Mouse (Mus musculus) kidney, embryonic 15.5 days (tissue): ENCODE data around the gene Atp9a. TPM values are rescaled to one million over a fixed set of nuclear protein-coding genes. Genes with fewer than 3 reads are reported as not detected.
"Not testable (repeated sequence)": the region's sequence is repeated elsewhere in the genome, so short reads cannot be mapped to it uniquely, and the experiment has no call there.

Experiments
- ATAC-seq: fragments of 200-750 bp; cut with Nextera tagmentation; replicated peaks from 2 replicates; pipeline ENCODE4 v1.8.0; 2017; ENCODE audit warnings: moderate TSS enrichment; ENCODE audit not compliant: low FRiP score
- H3K27ac ChIP-seq: fragments of 300-500 bp; sonication (generic); 2 replicates; pipeline ENCODE4 v1.5.1; 2015; ENCODE audit warnings: mild to moderate bottlenecking, inconsistent platforms
- H3K27me3 ChIP-seq: fragments of 300-500 bp; sonication (generic); 2 replicates; pipeline ENCODE4 v1.6.1; 2015; ENCODE audit warnings: inconsistent platforms
- H3K36me3 ChIP-seq: fragments of 300-500 bp; sonication (generic); 2 replicates; pipeline ENCODE4 v1.6.1; 2015; ENCODE audit warnings: inconsistent platforms
- H3K4me1 ChIP-seq: fragments of 300-500 bp; sonication (generic); 2 replicates; pipeline ENCODE4 v1.6.1; 2015; ENCODE audit warnings: inconsistent platforms
- H3K4me2 ChIP-seq: fragments of 300-500 bp; sonication (generic); 2 replicates; pipeline ENCODE4 v1.6.1; 2015; ENCODE audit warnings: moderate library complexity, mild to moderate bottlenecking, inconsistent platforms
- H3K4me3 ChIP-seq: fragments of 300-500 bp; sonication (generic); replicated peaks from 2 replicates; pipeline ENCODE4 v1.5.1; 2015; ENCODE audit warnings: mild to moderate bottlenecking, inconsistent platforms
- H3K9ac ChIP-seq: fragments of 300-500 bp; sonication (generic); 2 replicates; pipeline ENCODE4 v1.6.1; 2015; ENCODE audit warnings: mild to moderate bottlenecking, inconsistent platforms
- H3K9me3 ChIP-seq: fragments of 300-500 bp; sonication (generic); replicated peaks from 2 replicates; pipeline ENCODE4 v1.6.1; 2016; ENCODE audit warnings: inconsistent platforms
- WGBS: fragments of 180-500 bp; shearing (Covaris S2); methylation state at CpG from one replicate; pipeline ENCODE4 v1.1.7; 2015; ENCODE audit warnings: mixed read lengths; 5-methylcytosine and 5-hydroxymethylcytosine counted together
- polyA plus RNA-seq: library from polyadenylated mRNA; unstranded; fragments of >200 nt; fragmentation: Nextera tagmentation; extraction: Ambion mirVana; gene quantifications from 2 replicates; pipeline ENCODE4 v1.2.1, GENCODE M21; 2015

Gene Atp9a
- polyA plus RNA-seq, 1 experiment from 2014 or later, result 10.7 TPM

GRCm38 (mm10) chr2:168765065-168765681 lies 23.0 kb upstream of the Atp9a start:
- 1% methylated on average over 32 of the region's 32 CpGs for WGBS
- H3K4me2 ChIP-seq, result peak overlapping the region; percentile 86
- peak; percentile 49; the same call in 1 of the 2 replicates for ATAC-seq
- no peak overlapping the region for H3K27ac ChIP-seq
- no peak overlapping the region for H3K9ac ChIP-seq
- peak overlapping the region; percentile 47 for H3K4me3 ChIP-seq
- H3K36me3 ChIP-seq, result no peaks in the 10 kb centered on the region
- peaks cover 94% of the 10 kb centered on the region for H3K27me3 ChIP-seq
- peaks cover 35% of the 10 kb centered on the region for H3K4me1 ChIP-seq
- no peaks in the 10 kb centered on the region for H3K9me3 ChIP-seq

DNA sequence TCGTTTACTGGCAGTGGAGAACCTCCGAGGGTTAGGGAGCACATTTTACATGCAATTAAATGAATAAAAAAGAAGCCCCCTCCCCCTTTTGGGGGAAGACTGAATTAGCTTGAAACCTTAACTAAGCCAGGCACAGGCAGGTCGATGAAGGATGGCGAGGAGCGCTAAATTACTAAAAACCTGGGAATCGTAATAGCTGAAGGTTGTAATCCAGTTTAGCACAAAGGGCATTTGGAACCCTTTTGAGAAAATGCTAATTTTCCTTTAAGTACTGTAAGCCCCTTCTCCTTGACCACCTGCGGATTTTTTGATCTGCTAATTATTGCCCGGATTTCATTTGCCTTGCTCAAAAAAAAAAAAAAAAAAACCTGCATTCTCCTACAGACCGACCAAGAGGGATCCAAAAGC lies 22.3 kb upstream of the Atp9a start:
- no peak overlapping the region for H3K4me2 ChIP-seq
- H3K9me3 ChIP-seq, result no peaks in the 10 kb centered on the region
- H3K36me3 ChIP-seq, result no peaks in the 10 kb centered on the region
- H3K4me1 ChIP-seq, result peaks cover 35% of the 10 kb centered on the region
- H3K9ac ChIP-seq, result no peak overlapping the region
- H3K4me3 ChIP-seq, result no peak overlapping the region
- ATAC-seq, result no peak
- peaks cover 87% of the 10 kb centered on the region for H3K27me3 ChIP-seq
- H3K27ac ChIP-seq, result no peak overlapping the region
- WGBS, result 15% methylated on average over 9 of the region's 9 CpGs

DNA sequence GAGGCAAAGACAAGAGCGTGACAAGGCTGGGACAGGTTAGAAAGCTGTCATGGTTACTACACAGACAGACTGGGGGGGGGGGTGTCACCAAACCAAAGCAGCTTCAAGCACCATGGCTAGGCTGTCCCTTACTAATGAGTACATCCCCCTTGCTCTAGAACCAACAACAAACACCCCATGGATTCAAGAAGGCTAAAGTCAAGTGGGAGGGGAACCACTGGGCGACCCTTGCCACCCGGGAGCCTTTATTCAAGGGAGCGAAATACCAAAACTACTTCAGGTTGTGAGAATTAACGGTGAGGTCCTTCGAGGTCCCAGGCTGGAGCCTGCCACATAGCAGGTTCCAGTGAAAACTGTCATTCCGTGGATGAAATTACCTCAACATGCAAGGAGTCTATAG lies 21.6 kb upstream of the Atp9a start:
- Histone ChIP-seq H3K4me2 (no peak overlapping the region), H3K27me3 (peaks cover 80% of the 10 kb centered on the region), H3K9me3 (no peaks in the 10 kb centered on the region), H3K9ac (no peak overlapping the region), H3K27ac (no peak overlapping the region), H3K4me1 (peaks cover 35% of the 10 kb centered on the region), H3K36me3 (no peaks in the 10 kb centered on the region), H3K4me3 (no peak overlapping the region)
- whole genome bisulfite sequencing, result 12% methylated on average over 7 of the region's 7 CpGs
- ATAC-seq, result no peak

GRCm38 (mm10) chr2:168762411-168762815 lies 20.2 kb upstream of the Atp9a start:
- WGBS, result 2% methylated on average over 12 of the region's 12 CpGs

DNA sequence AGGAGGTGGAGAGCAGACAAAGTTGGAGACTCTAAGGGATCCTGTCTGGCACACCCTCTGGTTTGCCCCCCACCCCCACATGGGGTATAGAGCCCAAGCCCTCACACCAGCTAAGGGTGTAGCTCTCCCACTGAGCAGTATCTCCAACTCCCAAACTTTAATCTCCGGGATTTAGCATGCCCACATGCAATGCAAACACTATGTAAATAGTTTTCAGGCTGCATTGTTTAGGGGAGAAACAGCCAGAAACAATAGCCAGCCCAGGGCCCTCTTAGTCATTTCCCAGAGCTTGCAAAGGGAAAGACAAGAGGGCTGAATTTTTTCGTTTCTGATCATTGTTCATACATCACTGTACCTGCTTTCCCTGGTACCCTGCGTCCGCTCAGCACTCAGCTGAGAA lies 19.7 kb upstream of the Atp9a start:
- Histone ChIP-seq H3K27ac (no peak overlapping the region), H3K4me3 (no peak overlapping the region), H3K36me3 (no peaks in the 10 kb centered on the region), H3K4me2 (0 out of 2 replicates have a peak overlapping the region, but pooled peaks have one; percentile 5), H3K9ac (no peak overlapping the region), H3K9me3 (no peaks in the 10 kb centered on the region), H3K27me3 (peaks cover 62% of the 10 kb centered on the region), H3K4me1 (peaks cover 29% of the 10 kb centered on the region)
- no peak for ATAC-seq
- 18% methylated on average over 4 of the region's 4 CpGs for WGBS

More at GRCm38 (mm10) chr2:168762411-168762815, 20.2 kb upstream of the Atp9a start:
- H3K9me3 ChIP-seq, result no peaks in the 10 kb centered on the region
- H3K4me3 ChIP-seq, result no peak overlapping the region
- H3K4me1 ChIP-seq, result peaks cover 33% of the 10 kb centered on the region
- no peak overlapping the region for H3K9ac ChIP-seq
- no peak for ATAC-seq
- H3K27me3 ChIP-seq, result peaks cover 67% of the 10 kb centered on the region
- 0 out of 2 replicates have a peak overlapping the region, but pooled peaks have one; percentile 5 for H3K4me2 ChIP-seq
- H3K36me3 ChIP-seq, result no peaks in the 10 kb centered on the region
- no peak overlapping the region for H3K27ac ChIP-seq

DNA sequence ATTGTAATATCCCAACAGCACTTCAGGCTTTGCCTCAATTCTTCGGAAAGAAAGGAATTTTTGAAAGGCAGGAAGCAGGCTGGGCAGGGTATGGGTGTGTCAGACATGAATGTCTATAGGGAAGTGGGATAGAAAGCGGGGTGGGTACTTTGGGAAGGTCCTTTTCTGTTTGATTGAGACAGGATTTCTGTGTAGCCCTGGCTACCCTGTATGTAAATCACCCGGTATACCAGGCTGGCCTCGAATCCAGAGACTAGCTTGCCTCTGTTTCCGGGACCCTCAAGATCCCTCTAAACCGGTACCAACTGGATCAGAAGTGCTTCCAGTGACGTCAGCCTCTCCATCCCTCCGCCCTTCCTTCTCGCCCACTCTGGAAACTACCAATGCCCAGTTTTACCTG lies 18.9 kb upstream of the Atp9a start:
- H3K4me2 ChIP-seq, result no peak overlapping the region
- 86% methylated on average over 9 of the region's 9 CpGs for WGBS
- peaks cover 21% of the 10 kb centered on the region for H3K4me1 ChIP-seq
- no peaks in the 10 kb centered on the region for H3K9me3 ChIP-seq
- no peak overlapping the region for H3K4me3 ChIP-seq
- peaks cover 54% of the 10 kb centered on the region for H3K27me3 ChIP-seq
- no peak overlapping the region for H3K9ac ChIP-seq
- no peak overlapping the region for H3K27ac ChIP-seq
- no peak for ATAC-seq
- H3K36me3 ChIP-seq, result no peaks in the 10 kb centered on the region

DNA sequence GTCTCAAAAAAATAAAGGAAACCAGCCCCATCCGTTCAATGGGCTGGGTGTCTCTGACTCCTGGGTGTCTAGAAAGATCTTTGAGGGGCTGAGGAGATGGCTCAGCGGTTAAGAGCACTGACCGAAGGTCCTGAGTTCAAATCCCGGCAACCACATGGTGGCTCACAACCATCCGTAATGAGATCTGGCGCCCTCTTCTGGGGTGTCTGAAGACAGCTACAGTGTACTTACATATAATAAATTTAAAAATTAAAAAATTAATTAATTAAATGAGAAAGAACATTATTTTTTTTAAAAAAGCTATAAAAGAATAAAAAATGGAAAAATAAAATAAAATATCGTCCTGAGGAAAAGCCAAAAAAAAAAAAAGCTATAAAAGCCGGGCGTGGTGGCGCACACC lies 2.2 kb upstream of the Atp9a start:
- ATAC-seq, H3K4me3 ChIP-seq, H3K36me3 ChIP-seq, H3K4me2 ChIP-seq, H3K27ac ChIP-seq, H3K9ac ChIP-seq, H3K27me3 ChIP-seq, H3K9me3 ChIP-seq: not testable (repeated sequence)
- peaks cover 13% of the 10 kb centered on the region; the same call in 1 of the 2 replicates for H3K4me1 ChIP-seq
- WGBS, result 89% methylated on average over 10 of the region's 10 CpGs

- H3K4me3 ChIP-seq, result peak overlapping the region; percentile 86
- H3K36me3 ChIP-seq, result no peaks in the 10 kb centered on the region
- H3K4me2 ChIP-seq, result peak overlapping the region; percentile 94; the same call in 1 of the 2 replicates
- 18% methylated on average over 7 of the region's 7 CpGs for WGBS
- no peak overlapping the region for H3K9ac ChIP-seq
- peaks cover 3% of the 10 kb centered on the region; the same call in 1 of the 2 replicates for H3K27me3 ChIP-seq
- no peak for ATAC-seq
- peaks cover 13% of the 10 kb centered on the region; the same call in 1 of the 2 replicates for H3K4me1 ChIP-seq
- H3K9me3 ChIP-seq, result no peaks in the 10 kb centered on the region
- no peak overlapping the region for H3K27ac ChIP-seq
Observed at GRCm38 (mm10) chr2:168742649-168743048, 440 bp upstream of the Atp9a start.

- Histone ChIP-seq H3K36me3 (no peaks in the 10 kb centered on the region), H3K27me3 (peaks cover 3% of the 10 kb centered on the region; the same call in 1 of the 2 replicates), H3K9ac (peak overlapping the region; percentile 58), H3K9me3 (no peaks in the 10 kb centered on the region), H3K27ac (peak overlapping the region; percentile 71), H3K4me1 (peaks cover 13% of the 10 kb centered on the region; the same call in 1 of the 2 replicates), H3K4me2 (peak overlapping the region; percentile 94), H3K4me3 (peak overlapping the region; percentile 86)
- ATAC-seq, result peak; percentile 91
- WGBS, result under 1% methylated on average over 68 of the region's 108 CpGs
Observed at GRCm38 (mm10) chr2:168741273-168742058, 743 bp downstream of the Atp9a start.

GRCm38 (mm10) chr2:168740496-168740895 lies 1.7 kb downstream of the Atp9a start:
- Histone ChIP-seq H3K27ac (0 out of 2 replicates have a peak overlapping the region, but pooled peaks have one; percentile 71), H3K4me3 (peak overlapping the region; percentile 86)
- ATAC-seq, result no peak

DNA sequence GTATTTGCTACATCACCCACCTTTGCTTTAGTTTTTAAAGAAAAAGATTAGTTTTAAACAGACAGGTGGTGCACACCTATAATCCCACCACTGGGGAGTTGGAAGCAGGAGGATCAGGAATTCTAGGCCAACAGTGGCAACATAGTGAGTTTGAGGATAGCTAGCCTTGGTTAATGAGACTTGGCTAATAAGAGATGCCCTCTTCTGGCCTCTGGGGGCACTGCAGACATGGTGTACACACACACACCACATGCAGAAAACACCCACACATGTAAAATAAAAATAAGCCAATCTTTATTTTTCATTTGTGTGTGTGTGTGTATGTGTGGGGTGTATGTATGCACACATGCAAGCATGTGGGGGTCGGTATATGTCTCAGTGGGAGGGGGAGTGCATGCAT lies 3.4 kb downstream of the Atp9a start:
- Histone ChIP-seq H3K27ac (no peak overlapping the region), H3K4me3 (no peak overlapping the region), H3K4me1 (peaks cover 13% of the 10 kb centered on the region; the same call in 1 of the 2 replicates), H3K4me2 (no peak overlapping the region), H3K36me3 (no peaks in the 10 kb centered on the region), H3K9ac (no peak overlapping the region), H3K9me3 (no peaks in the 10 kb centered on the region), H3K27me3 (peaks cover 2% of the 10 kb centered on the region; the same call in 1 of the 2 replicates)
- 97% methylated on average over 1 of the region's 1 CpGs for WGBS
- no peak for ATAC-seq

More at GRCm38 (mm10) chr2:168740496-168740895, 1.7 kb downstream of the Atp9a start:
- WGBS, result 92% methylated on average over 10 of the region's 10 CpGs
- Histone ChIP-seq H3K9ac (no peak overlapping the region), H3K4me1 (peaks cover 13% of the 10 kb centered on the region; the same call in 1 of the 2 replicates), H3K36me3 (no peaks in the 10 kb centered on the region), H3K4me2 (peak overlapping the region; percentile 94), H3K27me3 (peaks cover 3% of the 10 kb centered on the region; the same call in 1 of the 2 replicates), H3K9me3 (no peaks in the 10 kb centered on the region)

DNA sequence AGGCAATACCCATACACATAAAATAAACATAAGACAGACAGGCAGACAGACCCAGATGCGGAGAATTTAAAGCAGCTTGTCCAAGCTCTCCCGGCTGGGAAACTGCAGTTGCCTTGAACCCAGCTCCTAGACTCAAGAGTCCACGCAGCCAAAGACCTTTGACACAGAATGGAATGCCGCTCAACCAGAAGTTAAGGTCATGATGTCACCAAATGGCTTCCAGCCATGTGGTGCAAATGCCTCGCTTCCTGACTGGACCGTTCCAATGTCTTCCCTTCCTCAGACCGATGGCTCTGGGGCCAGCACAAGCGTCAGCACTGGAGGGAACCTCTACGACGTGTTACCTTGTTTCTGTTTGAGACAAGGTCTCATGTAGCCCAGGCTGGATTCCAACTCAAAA lies 4.3 kb downstream of the Atp9a start:
- Histone ChIP-seq H3K4me1 (peaks cover 13% of the 10 kb centered on the region; the same call in 1 of the 2 replicates), H3K9ac (no peak overlapping the region), H3K27ac (no peak overlapping the region), H3K4me2 (no peak overlapping the region), H3K9me3 (no peaks in the 10 kb centered on the region), H3K4me3 (no peak overlapping the region), H3K36me3 (no peaks in the 10 kb centered on the region), H3K27me3 (no peaks in the 10 kb centered on the region)
- 77% methylated on average over 10 of the region's 10 CpGs for WGBS
- no peak for ATAC-seq
